8 mouse cellular contexts compared by ENCODE assay signal in the genomic region with DNA sequence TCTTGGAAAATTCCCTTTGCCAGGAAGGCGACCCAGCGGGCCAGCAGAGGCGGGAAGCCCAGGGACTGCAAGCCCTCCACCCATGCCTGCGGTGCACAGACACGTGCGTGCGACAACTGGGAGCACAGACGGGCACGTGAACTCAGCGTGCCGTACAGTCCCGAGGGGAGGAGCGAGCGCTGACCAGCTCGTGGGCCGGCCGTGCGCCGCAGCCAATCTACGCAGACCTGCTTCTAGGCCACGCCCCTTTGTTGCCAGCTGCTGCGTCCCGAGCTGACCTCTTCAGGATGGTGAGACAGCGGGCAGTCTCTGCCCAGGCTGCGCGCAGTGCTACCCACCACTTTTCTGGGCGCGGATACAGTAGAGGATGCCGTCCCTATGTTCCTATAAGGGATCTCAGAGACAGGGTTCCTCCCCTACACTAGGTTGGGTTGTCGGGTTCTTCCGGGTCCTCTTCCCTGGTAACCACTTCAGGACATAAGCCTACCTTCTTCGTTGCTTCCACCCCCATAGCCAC. TPM values are rescaled to one million over a fixed set of nuclear protein-coding genes. Genes with fewer than 3 reads are reported as not detected.
A peak's percentile ranks its signal among the peaks of the same experiment; 100 is the strongest.
DNase-seq lines count a peak whose midpoint lies in the region; ATAC-seq and TF ChIP-seq lines count a peak whose summit lies in the region.

No protein-coding gene starts in this region.

- under 1% methylated on average over 31 of the region's 32 CpGs for WGBS in hindbrain, embryonic 11.5 days
- 1% methylated on average over 31 of the region's 32 CpGs for WGBS in lung, embryonic 16.5 days
- WGBS in thymus, adult 2 months = 2% methylated on average over 32 of the region's 32 CpGs

- no peaks in the 10 kb centered on the region for H3K27me3 ChIP-seq in hindbrain, embryonic 11.5 days (ENCODE audit: control insufficient read depth, insufficient read depth, low read length)
- no peaks in the 10 kb centered on the region for H3K27me3 ChIP-seq in lung, embryonic 16.5 days (ENCODE audit: control insufficient read depth, insufficient read depth, low read depth, low read length)
- no peaks in the 10 kb centered on the region for H3K27me3 ChIP-seq in thymus, adult 2 months (ENCODE audit: control insufficient read depth, insufficient read depth, low read length)

- no peak for TF ChIP-seq CTCF in thymus, adult 2 months (IDR thresholded peaks at IDR 0.05; ENCODE audit: borderline replicate concordance, control insufficient read depth, extremely low read depth, insufficient read depth, low read length, poor library complexity)

- no peaks in the 10 kb centered on the region for H3K4me1 ChIP-seq in hindbrain, embryonic 11.5 days (replicated peaks; ENCODE audit: control insufficient read depth, insufficient read depth, low read length)
- peaks cover 5% of the 10 kb centered on the region for H3K4me1 ChIP-seq in lung, embryonic 16.5 days (replicated peaks; ENCODE audit: control insufficient read depth, insufficient read depth, low read length)
- peaks cover 14% of the 10 kb centered on the region for H3K4me1 ChIP-seq in thymus, adult 2 months (replicated peaks; ENCODE audit: control insufficient read depth, insufficient read depth, low read length)

- peak overlapping the region; percentile 38; the same call in 1 of the 2 replicates for H3K9ac ChIP-seq in hindbrain, embryonic 11.5 days (ENCODE audit: low read depth, low read length)
- H3K9ac ChIP-seq in lung, embryonic 16.5 days (ENCODE audit: low read length) = peak overlapping the region; percentile 62

- H3K27ac ChIP-seq in hindbrain, embryonic 11.5 days (ENCODE audit: low read depth, low read length) = no peak overlapping the region
- H3K27ac ChIP-seq in lung, embryonic 16.5 days (ENCODE audit: low read length) = peak overlapping the region; percentile 38; the same call in 1 of the 2 replicates
- no peak overlapping the region for H3K27ac ChIP-seq in thymus, adult 2 months (ENCODE audit: control insufficient read depth, insufficient read depth, low read length)

- peak overlapping the region; percentile 60 for H3K4me2 ChIP-seq in hindbrain, embryonic 11.5 days (replicated peaks; ENCODE audit: low read depth, low read length)
- peak overlapping the region; percentile 93 for H3K4me2 ChIP-seq in lung, embryonic 16.5 days (ENCODE audit: low read depth, low read length)

- H3K36me3 ChIP-seq in hindbrain, embryonic 11.5 days (ENCODE audit: control insufficient read depth, insufficient read depth, low read length) = no peaks in the 10 kb centered on the region
- no peaks in the 10 kb centered on the region for H3K36me3 ChIP-seq in lung, embryonic 16.5 days (ENCODE audit: control insufficient read depth, insufficient read depth, low read length)
- no peaks in the 10 kb centered on the region for H3K36me3 ChIP-seq in thymus, adult 2 months (ENCODE audit: control insufficient read depth, insufficient read depth, low read length)

- TF ChIP-seq POLR2A in thymus, adult 2 months (IDR thresholded peaks at IDR 0.05; ENCODE audit: control insufficient read depth, extremely low read depth, insufficient read depth, low read length, poor library complexity) = no peak

- peak overlapping the region; percentile 39 for H3K4me3 ChIP-seq in hindbrain, embryonic 11.5 days (ENCODE audit: low read depth, low read length)
- peak overlapping the region; percentile 56 for H3K4me3 ChIP-seq in lung, embryonic 16.5 days (ENCODE audit: low read length)
- H3K4me3 ChIP-seq in thymus, adult 2 months (ENCODE audit: control insufficient read depth, insufficient read depth, low read length) = peak overlapping the region; percentile 51

- H3K9me3 ChIP-seq in hindbrain, embryonic 11.5 days (ENCODE audit: control insufficient read depth, low read length) = no peaks in the 10 kb centered on the region
- H3K9me3 ChIP-seq in lung, embryonic 16.5 days (ENCODE audit: control insufficient read depth, low read length) = no peaks in the 10 kb centered on the region

- peak; percentile 99 for ATAC-seq in hindbrain, embryonic 11.5 days (ENCODE audit: low FRiP score)
- peak; percentile 99 for ATAC-seq in lung, embryonic 16.5 days (ENCODE audit: low read depth)

- peak; percentile 87 for DNase-seq in NIH3T3 (ENCODE audit: low read depth)
- DNase-seq in cerebellum, postnatal 10 days = peak; percentile 95
- peak; percentile 90 to 91 for DNase-seq in frontal cortex, postnatal 10 days (ENCODE audit: low spot score in 2 of 2)
- DNase-seq in hindbrain, embryonic 11.5 days (ENCODE audit: low spot score) = peak; percentile 90
- peak; percentile 95 for DNase-seq in layer of hippocampus, adult 9-11 months
- DNase-seq in ovary, adult 18-20 months (ENCODE audit: low spot score) = peak; percentile 95
- DNase-seq in thymus, adult 2 months = peak; percentile 65

RNA-seq across cellular contexts. Expression of gene Pfkfb3, which starts 18.4 kb away (rescaled TPM):
- 16.8 and 19.3 TPM in 2 replicates for polyA plus RNA-seq in hindbrain, embryonic 11.5 days (2014; fragmentation: Nextera tagmentation; extraction: Ambion mirVana)
- 17.9 and 19.2 TPM in 2 replicates for polyA plus RNA-seq in lung, embryonic 16.5 days (2015; fragmentation: Nextera tagmentation; extraction: Ambion mirVana)
- polyA plus RNA-seq in thymus, adult 2 months (2012; rRNA removed) = 46.1 and 47.2 TPM in 2 replicates
